ENCODE assay signal across 10 mouse cellular contexts in genomic region chr5:120849601-120850136, GRCm38 (mm10). TPM values are rescaled to one million over a fixed set of nuclear protein-coding genes. Genes with fewer than 3 reads are reported as not detected.
DNase-seq lines count a peak whose midpoint lies in the region; ATAC-seq and TF ChIP-seq lines count a peak whose summit lies in the region.
"Had no signal": no experiment of that assay in that cellular context is flagged by ENCODE, and none has a peak within 500 bp of the region (broad histone marks: within the 10 kb centered on the region; RNA-seq: fewer than 3 reads in every experiment).

No protein-coding gene starts in this region.

- intact Hi-C loops in heart, postnatal 10 days (cut with DNase I) = loop anchor here (5.0 kb wide), 1 partner anchor 42 kb away; no protein-coding TSS in a partner anchor

- no peaks in the 10 kb centered on the region for H3K36me3 ChIP-seq in G1E (replicated peaks)
- H3K36me3 ChIP-seq: lung, embryonic 15.5 days had no signal

- H3K4me1 ChIP-seq in G1E (ENCODE audit: insufficient read depth, low read depth, low read length) = 0 out of 2 replicates have a peak, but pooled peaks cover 2% of the 10 kb centered on the region
- H3K4me1 ChIP-seq: lung, embryonic 15.5 days had no signal

- H3K9me3 ChIP-seq in G1E (replicated peaks) = no peaks in the 10 kb centered on the region

- no peak overlapping the region for H3K4me3 ChIP-seq in G1E (ENCODE audit: low read depth, low read length)
- H3K4me3 ChIP-seq: erythroblast, embryonic 14.5 days; lung, embryonic 15.5 days had no signal

- TF ChIP-seq CTCF in G1E (IDR thresholded peaks at IDR 0.05; ENCODE audit: low read depth, low read length) = peak; percentile 90

- peak; percentile 33 to 47 for DNase-seq in heart, postnatal 10 days
- no peak for DNase-seq in heart, adult 8-10 months (ENCODE audit: low spot score)
- DNase-seq in 3134 (ENCODE audit: extremely low read depth, insufficient read length, low spot score) = peak; percentile 7
- peak; percentile 47 for DNase-seq in G1E (ENCODE audit: low spot score)
- peak; percentile 28 for DNase-seq in cerebellum, adult 9-10 months
- peak; percentile 27 for DNase-seq in lung, postnatal 25 days (ENCODE audit: low spot score)
- peak; percentile 29 to 39 for DNase-seq in thymus, postnatal 36 days

- 0 out of 2 replicates have a peak, but pooled peaks have one; percentile 22 for ATAC-seq in G1E (ENCODE audit: extremely low read depth, insufficient number of reproducible peaks, low FRiP score, poor library complexity, severe bottlenecking)
- ATAC-seq in hematopoietic stem cell, adult 5-6 weeks (replicated peaks in 1 of 2; ENCODE audit: insufficient read depth in 1 of 2, low FRiP score in 2 of 2, low TSS enrichment in 1 of 2, low read depth in 1 of 2, poor library complexity in 2 of 2, severe bottlenecking in 2 of 2) = peak; percentile 37 to 71; a peak in 2 of 4 replicates

- peaks cover 6% of the 10 kb centered on the region for H3K27me3 ChIP-seq in G1E (ENCODE audit: insufficient read depth, low read length)
- H3K27me3 ChIP-seq: lung, embryonic 15.5 days had no signal

RNA-seq across cellular contexts. Expression of gene Oas1f, which starts 2.5 kb away (rescaled TPM):
- total RNA-seq in heart, postnatal 10 days (2021) = not detected
- not detected for total RNA-seq in heart, adult 8-10 months (2022)
- total RNA-seq in G1E (2014; fragmentation: Nextera tagmentation) (not detected in 2 replicates), G1E (2017) (not detected in 2 replicates)
- not detected in 2 replicates for polyA plus RNA-seq in G1E (2012)
- total RNA-seq in hematopoietic stem cell, adult 5-6 weeks (2017) = not detected in 2 replicates
- polyA plus RNA-seq: erythroblast, embryonic 14.5 days; lung, embryonic 15.5 days had no signal

RNA-seq across cellular contexts. Expression of gene Oas1h, which starts 11.6 kb away (rescaled TPM):
- total RNA-seq in heart, postnatal 10 days (2021) = not detected
- total RNA-seq in heart, adult 8-10 months (2022) = not detected
- total RNA-seq in G1E (2014; fragmentation: Nextera tagmentation) (not detected in 2 replicates), G1E (2017) (not detected in 2 replicates)
- not detected in 2 replicates for polyA plus RNA-seq in G1E (2012)
- not detected in 2 replicates for total RNA-seq in hematopoietic stem cell, adult 5-6 weeks (2017)
- polyA plus RNA-seq: erythroblast, embryonic 14.5 days; lung, embryonic 15.5 days had no signal

RNA-seq across cellular contexts. Expression of gene Oas1c, which starts 37.4 kb away (rescaled TPM):
- total RNA-seq in heart, postnatal 10 days (2021) = under 1 TPM; 0.69 TPM
- total RNA-seq in heart, adult 8-10 months (2022) = under 1 TPM; 0.22 to 0.52 (median 0.30) TPM
- 9.5 and 10.3 TPM in 2 replicates for total RNA-seq in G1E (2014; fragmentation: Nextera tagmentation)
- 4.3 and 6.4 TPM in 2 replicates for total RNA-seq in G1E (2017)
- 0.25 and 0.29 TPM in 2 replicates for polyA plus RNA-seq in G1E (2012)
- total RNA-seq in hematopoietic stem cell, adult 5-6 weeks (2017) = 2.0 and 10.4 TPM in 2 replicates
- polyA plus RNA-seq: erythroblast, embryonic 14.5 days had no signal

RNA-seq across cellular contexts. Expression of gene Oas1g, which starts 37.7 kb away (rescaled TPM):
- not detected for total RNA-seq in heart, postnatal 10 days (2021)
- total RNA-seq in heart, adult 8-10 months (2022) = under 1 TPM in 1 of 4 experiments, not detected in 3; 0.43 TPM
- total RNA-seq in G1E (2014; fragmentation: Nextera tagmentation) (not detected in 2 replicates), G1E (2017) (0.23 TPM in 1 of 2 replicates, not detected in the other)
- polyA plus RNA-seq in G1E (2012) = not detected in 2 replicates
- total RNA-seq in hematopoietic stem cell, adult 5-6 weeks (2017) = 4.8 and 6.2 TPM in 2 replicates
- polyA plus RNA-seq: erythroblast, embryonic 14.5 days had no signal

RNA-seq across cellular contexts. Expression of gene Oas1e, which starts 54.3 kb away (rescaled TPM):
- not detected for total RNA-seq in heart, postnatal 10 days (2021)
- total RNA-seq in heart, adult 8-10 months (2022) = not detected
- total RNA-seq in G1E (2014; fragmentation: Nextera tagmentation) (not detected in 2 replicates), G1E (2017) (0.12 TPM in 1 of 2 replicates, not detected in the other)
- not detected in 2 replicates for polyA plus RNA-seq in G1E (2012)
- total RNA-seq in hematopoietic stem cell, adult 5-6 weeks (2017) = 0.19 and 0.30 TPM in 2 replicates
- polyA plus RNA-seq: erythroblast, embryonic 14.5 days; lung, embryonic 15.5 days had no signal
